Mouse (Mus musculus): Measurements from ENCODE around the gene Lgr4. TPM values are rescaled to one million over a fixed set of nuclear protein-coding genes. Genes with fewer than 3 reads are reported as not detected.

Gene Lgr4
- polyA plus RNA-seq, 1 experiment from 2014 or later: 9.5 TPM

GRCm38 (mm10) chr2:109904171-109904821 lies 13.2 kb upstream of the Lgr4 start:
- H3K4me3 ChIP-seq: no peak overlapping the region
- 0% methylated on average over 7 of the region's 7 CpGs for WGBS
- ATAC-seq (ENCODE audit: low FRiP score): peak; percentile 65

GRCm38 (mm10) chr2:109909122-109909521 lies 8.3 kb upstream of the Lgr4 start:
- H3K9me3 ChIP-seq: no peaks in the 10 kb centered on the region
- 71% methylated on average over 2 of the region's 2 CpGs for WGBS

More at GRCm38 (mm10) chr2:109904171-109904821, 13.2 kb upstream of the Lgr4 start:
- no peaks in the 10 kb centered on the region for H3K4me1 ChIP-seq (replicated peaks)
- H3K4me2 ChIP-seq: no peak overlapping the region
- no peaks in the 10 kb centered on the region for H3K27me3 ChIP-seq
- H3K9me3 ChIP-seq: no peaks in the 10 kb centered on the region
- H3K36me3 ChIP-seq: peaks cover 25% of the 10 kb centered on the region
- no peak overlapping the region for H3K27ac ChIP-seq
- H3K9ac ChIP-seq: no peak overlapping the region

GRCm38 (mm10) chr2:109912216-109912615 lies 5.2 kb upstream of the Lgr4 start:
- H3K36me3 ChIP-seq: no peaks in the 10 kb centered on the region
- H3K4me2 ChIP-seq: no peak overlapping the region
- no peak overlapping the region for H3K4me3 ChIP-seq
- 0 out of 2 replicates have a peak, but pooled peaks cover 4% of the 10 kb centered on the region for H3K27me3 ChIP-seq
- no peaks in the 10 kb centered on the region for H3K9me3 ChIP-seq
- H3K9ac ChIP-seq: no peak overlapping the region
- H3K27ac ChIP-seq: no peak overlapping the region
- H3K4me1 ChIP-seq (replicated peaks): peaks cover 5% of the 10 kb centered on the region
- ATAC-seq (ENCODE audit: low FRiP score): no peak
- WGBS: 96% methylated on average over 8 of the region's 8 CpGs

More at GRCm38 (mm10) chr2:109909122-109909521, 8.3 kb upstream of the Lgr4 start:
- Histone ChIP-seq H3K27me3 (no peaks in the 10 kb centered on the region), H3K4me3 (no peak overlapping the region), H3K4me1 (replicated peaks) (no peaks in the 10 kb centered on the region), H3K27ac (no peak overlapping the region), H3K9ac (no peak overlapping the region), H3K36me3 (no peaks in the 10 kb centered on the region), H3K4me2 (no peak overlapping the region)
- ATAC-seq (ENCODE audit: low FRiP score): no peak

GRCm38 (mm10) chr2:109912766-109913165 lies 4.7 kb upstream of the Lgr4 start:
- 81% methylated on average over 12 of the region's 12 CpGs for WGBS
- Histone ChIP-seq H3K4me1 (replicated peaks) (peaks cover 5% of the 10 kb centered on the region), H3K9ac (no peak overlapping the region), H3K4me2 (no peak overlapping the region), H3K9me3 (no peaks in the 10 kb centered on the region), H3K4me3 (no peak overlapping the region), H3K27me3 (0 out of 2 replicates have a peak, but pooled peaks cover 4% of the 10 kb centered on the region), H3K36me3 (no peaks in the 10 kb centered on the region), H3K27ac (no peak overlapping the region)
- no peak for ATAC-seq (ENCODE audit: low FRiP score)

- no peak for ATAC-seq (ENCODE audit: low FRiP score)
- 63% methylated on average over 8 of the region's 8 CpGs for WGBS
- Histone ChIP-seq H3K9me3 (no peaks in the 10 kb centered on the region), H3K27ac (no peak overlapping the region), H3K4me1 (replicated peaks) (peaks cover 6% of the 10 kb centered on the region), H3K27me3 (0 out of 2 replicates have a peak, but pooled peaks cover 4% of the 10 kb centered on the region), H3K36me3 (no peaks in the 10 kb centered on the region), H3K4me2 (no peak overlapping the region), H3K4me3 (no peak overlapping the region), H3K9ac (no peak overlapping the region)
Measured at GRCm38 (mm10) chr2:109913241-109913640, 4.2 kb upstream of the Lgr4 start.

- Histone ChIP-seq H3K4me1 (replicated peaks) (peaks cover 20% of the 10 kb centered on the region), H3K36me3 (no peaks in the 10 kb centered on the region), H3K27ac (no peak overlapping the region), H3K4me2 (no peak overlapping the region), H3K4me3 (no peak overlapping the region), H3K27me3 (0 out of 2 replicates have a peak, but pooled peaks cover 4% of the 10 kb centered on the region), H3K9me3 (no peaks in the 10 kb centered on the region), H3K9ac (no peak overlapping the region)
- no peak for ATAC-seq (ENCODE audit: low FRiP score)
Measured at GRCm38 (mm10) chr2:109914601-109915000, 2.8 kb upstream of the Lgr4 start.

GRCm38 (mm10) chr2:109916782-109917495 lies 508 bp upstream of the Lgr4 start:
- no peaks in the 10 kb centered on the region for H3K36me3 ChIP-seq
- 0 out of 2 replicates have a peak, but pooled peaks cover 4% of the 10 kb centered on the region for H3K27me3 ChIP-seq
- H3K4me2 ChIP-seq: peak overlapping the region; percentile 92
- H3K9ac ChIP-seq: peak overlapping the region; percentile 95; the same call in 1 of the 2 replicates
- peaks cover 38% of the 10 kb centered on the region for H3K4me1 ChIP-seq (replicated peaks)
- H3K4me3 ChIP-seq: peak overlapping the region; percentile 86
- H3K9me3 ChIP-seq: no peaks in the 10 kb centered on the region
- ATAC-seq (ENCODE audit: low FRiP score): peak; percentile 0
- WGBS: 2% methylated on average over 11 of the region's 11 CpGs
- H3K27ac ChIP-seq: peak overlapping the region; percentile 95; the same call in 1 of the 2 replicates

GRCm38 (mm10) chr2:109918592-109919262 lies 1.3 kb downstream of the Lgr4 start:
- peaks cover 38% of the 10 kb centered on the region for H3K4me1 ChIP-seq (replicated peaks)

GRCm38 (mm10) chr2:109920471-109920870 lies 3.0 kb downstream of the Lgr4 start:
- H3K27me3 ChIP-seq: no peaks in the 10 kb centered on the region
- WGBS: 65% methylated on average over 7 of the region's 7 CpGs
- no peak overlapping the region for H3K27ac ChIP-seq
- H3K9me3 ChIP-seq: no peaks in the 10 kb centered on the region
- no peak for ATAC-seq (ENCODE audit: low FRiP score)
- no peaks in the 10 kb centered on the region for H3K36me3 ChIP-seq
- peak overlapping the region; percentile 92 for H3K4me2 ChIP-seq
- peak overlapping the region; percentile 86 for H3K4me3 ChIP-seq
- H3K4me1 ChIP-seq (replicated peaks): peaks cover 38% of the 10 kb centered on the region
- peak overlapping the region; percentile 26; the same call in 1 of the 2 replicates for H3K9ac ChIP-seq

More at GRCm38 (mm10) chr2:109918592-109919262, 1.3 kb downstream of the Lgr4 start:
- peak overlapping the region; percentile 92 for H3K4me2 ChIP-seq
- ATAC-seq (ENCODE audit: low FRiP score): peak; percentile 14
- peak overlapping the region; percentile 86 for H3K4me3 ChIP-seq
- 5% methylated on average over 22 of the region's 22 CpGs for WGBS
- H3K36me3 ChIP-seq: no peaks in the 10 kb centered on the region
- peak overlapping the region; percentile 95; the same call in 1 of the 2 replicates for H3K27ac ChIP-seq
- peak overlapping the region; percentile 95 for H3K9ac ChIP-seq
- 0 out of 2 replicates have a peak, but pooled peaks cover 4% of the 10 kb centered on the region for H3K27me3 ChIP-seq
- no peaks in the 10 kb centered on the region for H3K9me3 ChIP-seq

- H3K4me2 ChIP-seq: no peak overlapping the region; the same call in 1 of the 2 replicates
- WGBS: 68% methylated on average over 8 of the region's 8 CpGs
- H3K4me1 ChIP-seq (replicated peaks): peaks cover 38% of the 10 kb centered on the region
- peak overlapping the region; percentile 48; the same call in 1 of the 2 replicates for H3K27ac ChIP-seq
- H3K36me3 ChIP-seq: no peaks in the 10 kb centered on the region
- H3K27me3 ChIP-seq: no peaks in the 10 kb centered on the region
- no peaks in the 10 kb centered on the region for H3K9me3 ChIP-seq
- no peak overlapping the region for H3K9ac ChIP-seq
- H3K4me3 ChIP-seq: no peak overlapping the region; the same call in 1 of the 2 replicates
- no peak for ATAC-seq (ENCODE audit: low FRiP score)
Measured at GRCm38 (mm10) chr2:109921298-109922035, 4.0 kb downstream of the Lgr4 start.

GRCm38 (mm10) chr2:109922306-109922705 lies 4.9 kb downstream of the Lgr4 start:
- H3K9ac ChIP-seq: no peak overlapping the region
- no peak for ATAC-seq (ENCODE audit: low FRiP score)
- no peaks in the 10 kb centered on the region for H3K36me3 ChIP-seq
- 87% methylated on average over 3 of the region's 3 CpGs for WGBS
- no peaks in the 10 kb centered on the region for H3K27me3 ChIP-seq
- no peaks in the 10 kb centered on the region for H3K9me3 ChIP-seq
- no peak overlapping the region for H3K4me2 ChIP-seq
- H3K4me1 ChIP-seq (replicated peaks): peaks cover 33% of the 10 kb centered on the region
- no peak overlapping the region for H3K4me3 ChIP-seq
- H3K27ac ChIP-seq: no peak overlapping the region

Measured in hindbrain, embryonic 13.5 days (tissue).